Mouse (Mus musculus) left cerebral cortex, adult 11 months (tissue): ENCODE data around the gene Sort1.

ENCODE experiments used
- DNase-seq: peaks from one replicate; pipeline ENCODE4 v3.0.0; 2022; ENCODE audit warnings: low spot score

Sort1 gene

GRCm38 (mm10) chr3:108295379-108296219 lies 11.7 kb downstream of the Sort1 start:
- no peak for DNase-seq

GRCm38 (mm10) chr3:108296220-108297049 lies 12.6 kb downstream of the Sort1 start:
- peak; percentile 61 for DNase-seq

- no peak for DNase-seq
Measured at GRCm38 (mm10) chr3:108297050-108297419, 13.2 kb downstream of the Sort1 start.

- DNase-seq = no peak
Measured at GRCm38 (mm10) chr3:108297603-108298553, 14.0 kb downstream of the Sort1 start.

- DNase-seq = no peak
Measured at GRCm38 (mm10) chr3:108300455-108301030, 16.7 kb downstream of the Sort1 start.

GRCm38 (mm10) chr3:108303683-108304082 lies 19.8 kb downstream of the Sort1 start:
- DNase-seq = no peak

GRCm38 (mm10) chr3:108304747-108305146 lies 20.9 kb downstream of the Sort1 start:
- DNase-seq = no peak

GRCm38 (mm10) chr3:108306387-108306786 lies 22.5 kb downstream of the Sort1 start:
- DNase-seq = no peak

GRCm38 (mm10) chr3:108307485-108307884 lies 23.6 kb downstream of the Sort1 start:
- no peak for DNase-seq

- DNase-seq = no peak
Measured at GRCm38 (mm10) chr3:108310921-108311341, 27.0 kb downstream of the Sort1 start.

GRCm38 (mm10) chr3:108311688-108312087 lies 27.8 kb downstream of the Sort1 start:
- DNase-seq = no peak

- no peak for DNase-seq
Measured at GRCm38 (mm10) chr3:108312414-108312813, 28.5 kb downstream of the Sort1 start.

GRCm38 (mm10) chr3:108313138-108313537 lies 29.3 kb downstream of the Sort1 start:
- no peak for DNase-seq

- no peak for DNase-seq
Measured at GRCm38 (mm10) chr3:108314038-108314675, 30.3 kb downstream of the Sort1 start.

- DNase-seq = no peak
Measured at GRCm38 (mm10) chr3:108318517-108318916, 34.6 kb downstream of the Sort1 start.

- no peak for DNase-seq
Measured at GRCm38 (mm10) chr3:108321671-108322070, 37.8 kb downstream of the Sort1 start.

GRCm38 (mm10) chr3:108322136-108322535 lies 38.3 kb downstream of the Sort1 start:
- no peak for DNase-seq

GRCm38 (mm10) chr3:108322962-108323361 lies 39.1 kb downstream of the Sort1 start:
- DNase-seq = no peak

GRCm38 (mm10) chr3:108324837-108325236 lies 41.0 kb downstream of the Sort1 start:
- no peak for DNase-seq

- no peak for DNase-seq
Measured at GRCm38 (mm10) chr3:108325521-108325920, 41.6 kb downstream of the Sort1 start.

- DNase-seq = no peak
Measured at GRCm38 (mm10) chr3:108327275-108327674, 43.4 kb downstream of the Sort1 start.
